Mouse (Mus musculus): ENCODE measurements around the gene Grm8. TPM values are rescaled to one million over a fixed set of nuclear protein-coding genes. Genes with fewer than 3 reads are reported as not detected.

Gene Grm8
- total RNA-seq, 1 experiment: 0.67 TPM

DNA sequence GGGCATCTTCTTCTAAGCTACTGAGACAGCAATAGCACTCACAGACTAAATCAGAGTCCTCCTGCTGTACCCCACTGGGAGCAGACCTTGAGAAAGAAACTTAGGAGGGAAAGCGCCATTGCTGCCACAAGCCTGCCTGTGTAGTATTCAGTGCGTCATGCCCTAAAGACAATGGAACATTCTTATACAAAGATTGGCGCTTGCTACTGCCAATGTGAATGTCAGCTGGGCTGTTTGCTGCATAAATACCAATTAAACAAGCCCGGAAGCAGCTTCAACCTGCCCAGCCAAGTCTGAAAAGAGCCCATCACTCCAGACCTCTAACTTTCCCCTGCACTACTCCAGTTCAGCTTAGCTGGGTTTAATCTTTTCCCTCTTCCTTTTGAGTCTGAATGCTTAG lies 2.9 kb downstream of the Grm8 start:
- H3K4me3 ChIP-seq (ENCODE audit: insufficient read depth in 1 of 2, low read depth in 1 of 2, low read length in 2 of 2, poor library complexity in 1 of 2, severe bottlenecking in 1 of 2): no peak overlapping the region
- no peak overlapping the region for H3K27ac ChIP-seq (ENCODE audit: insufficient read depth, low read depth, low read length, poor library complexity, severe bottlenecking)
- no peaks in the 10 kb centered on the region; a peak in 2 of 4 replicates for H3K4me1 ChIP-seq (ENCODE audit: control insufficient read depth in 2 of 2, insufficient read depth in 2 of 2, low read length in 2 of 2, poor library complexity in 1 of 2)
- no peak for DNase-seq (ENCODE audit: low read depth, low spot score)
- no peaks in the 10 kb centered on the region for H3K9me3 ChIP-seq (ENCODE audit: control insufficient read depth, insufficient read depth, low read depth, low read length)
- TF ChIP-seq MAFK (IDR thresholded peaks at IDR 0.05; ENCODE audit: insufficient read depth, low read depth, low read length) (no peak), CHD2 (IDR thresholded peaks at IDR 0.05; ENCODE audit: low read depth, low read length) (no peak), ZNF384 (IDR thresholded peaks at IDR 0.05; ENCODE audit: low read depth, low read length) (no peak), ZC3H11A (IDR thresholded peaks at IDR 0.05; ENCODE audit: borderline replicate concordance, low read depth, low read length) (no peak), HCFC1 (IDR thresholded peaks at IDR 0.05; ENCODE audit: borderline replicate concordance, insufficient read depth, low read length) (no peak)
- H3K36me3 ChIP-seq (ENCODE audit: control insufficient read depth, insufficient read depth, low read length, poor library complexity, severe bottlenecking): no peaks in the 10 kb centered on the region
- in situ Hi-C loops (cut with MboI; ENCODE audit: low sequenced_read_pairs in 2 of 2, unreplicated experiment in 2 of 2): no loop called here
- no peak overlapping the region for H3K9ac ChIP-seq (ENCODE audit: insufficient read depth, low read depth, low read length, poor library complexity, severe bottlenecking)

DNA sequence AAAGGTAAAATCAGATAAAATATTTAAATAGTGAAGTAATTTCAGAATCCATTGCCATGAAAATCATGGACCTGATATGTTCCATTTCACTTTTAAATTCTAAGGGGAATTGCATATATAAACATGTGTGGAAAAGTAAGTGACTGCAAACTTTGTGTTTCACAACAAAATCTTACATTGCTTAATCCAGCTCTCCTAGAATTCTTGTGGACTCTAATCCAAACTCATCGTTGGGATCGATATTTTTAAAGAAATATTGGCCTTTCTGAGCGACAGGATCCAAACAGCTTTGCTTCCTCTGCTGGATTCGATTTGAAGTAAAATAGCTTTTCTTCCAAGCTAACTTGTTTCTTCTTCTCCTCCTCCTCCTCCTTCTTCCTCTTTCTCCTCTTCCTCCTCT lies 6.1 kb downstream of the Grm8 start:
- Histone ChIP-seq H3K36me3 (ENCODE audit: control insufficient read depth, insufficient read depth, low read length, poor library complexity, severe bottlenecking) (no peaks in the 10 kb centered on the region), H3K4me1 (ENCODE audit: control insufficient read depth in 2 of 2, insufficient read depth in 2 of 2, low read length in 2 of 2, poor library complexity in 1 of 2) (peaks cover 0 to 2% of the 10 kb centered on the region in 2 experiments; a peak in 2 of 4 replicates), H3K4me3 (ENCODE audit: insufficient read depth in 1 of 2, low read depth in 1 of 2, low read length in 2 of 2, poor library complexity in 1 of 2, severe bottlenecking in 1 of 2) (no peak overlapping the region), H3K27ac (ENCODE audit: insufficient read depth, low read depth, low read length, poor library complexity, severe bottlenecking) (no peak overlapping the region), H3K9ac (ENCODE audit: insufficient read depth, low read depth, low read length, poor library complexity, severe bottlenecking) (no peak overlapping the region), H3K9me3 (ENCODE audit: control insufficient read depth, insufficient read depth, low read depth, low read length) (no peaks in the 10 kb centered on the region)
- no peak for DNase-seq (ENCODE audit: low read depth, low spot score)
- TF ChIP-seq HCFC1 (IDR thresholded peaks at IDR 0.05; ENCODE audit: borderline replicate concordance, insufficient read depth, low read length) (no peak), ZNF384 (IDR thresholded peaks at IDR 0.05; ENCODE audit: low read depth, low read length) (no peak), MAFK (IDR thresholded peaks at IDR 0.05; ENCODE audit: insufficient read depth, low read depth, low read length) (no peak), ZC3H11A (IDR thresholded peaks at IDR 0.05; ENCODE audit: borderline replicate concordance, low read depth, low read length) (no peak), CHD2 (IDR thresholded peaks at IDR 0.05; ENCODE audit: low read depth, low read length) (no peak)
- in situ Hi-C loops (cut with MboI; ENCODE audit: low sequenced_read_pairs in 2 of 2, unreplicated experiment in 2 of 2): no loop called here

DNA sequence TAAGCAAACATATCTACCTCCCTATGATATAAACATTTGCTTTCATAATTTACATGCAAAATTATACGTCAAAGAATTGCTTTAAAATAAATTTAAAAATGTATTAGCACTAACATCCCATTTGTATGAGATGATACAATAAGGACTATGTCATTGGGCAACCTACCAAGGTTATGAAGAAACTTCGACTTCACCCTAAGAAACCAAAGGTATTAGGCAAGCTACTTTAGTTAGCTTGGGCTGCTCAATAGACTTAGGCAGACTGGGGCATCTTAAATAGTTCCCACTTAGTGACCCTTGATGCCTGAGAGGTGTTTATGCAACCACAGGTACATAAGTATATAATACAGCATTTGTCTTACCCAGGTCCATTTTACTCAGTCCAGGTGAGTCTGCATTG lies 19.5 kb downstream of the Grm8 start:
- no peak overlapping the region for H3K9ac ChIP-seq (ENCODE audit: insufficient read depth, low read depth, low read length, poor library complexity, severe bottlenecking)
- TF ChIP-seq HCFC1 (IDR thresholded peaks at IDR 0.05; ENCODE audit: borderline replicate concordance, insufficient read depth, low read length): no peak
- no peak for TF ChIP-seq ZC3H11A (IDR thresholded peaks at IDR 0.05; ENCODE audit: borderline replicate concordance, low read depth, low read length)
- no peak for TF ChIP-seq MAFK (IDR thresholded peaks at IDR 0.05; ENCODE audit: insufficient read depth, low read depth, low read length)
- TF ChIP-seq ZNF384 (IDR thresholded peaks at IDR 0.05; ENCODE audit: low read depth, low read length): no peak
- no peak for TF ChIP-seq CHD2 (IDR thresholded peaks at IDR 0.05; ENCODE audit: low read depth, low read length)
- H3K36me3 ChIP-seq (ENCODE audit: control insufficient read depth, insufficient read depth, low read length, poor library complexity, severe bottlenecking): no peaks in the 10 kb centered on the region
- no peak for DNase-seq (ENCODE audit: low read depth, low spot score)
- in situ Hi-C loops (cut with MboI; ENCODE audit: low sequenced_read_pairs in 2 of 2, unreplicated experiment in 2 of 2): no loop called here
- no peak overlapping the region for H3K27ac ChIP-seq (ENCODE audit: insufficient read depth, low read depth, low read length, poor library complexity, severe bottlenecking)
- peaks cover 0 to 2% of the 10 kb centered on the region in 2 experiments; a peak in 1 of 4 replicates for H3K4me1 ChIP-seq (ENCODE audit: control insufficient read depth in 2 of 2, insufficient read depth in 2 of 2, low read length in 2 of 2, poor library complexity in 1 of 2)
- no peak overlapping the region for H3K4me3 ChIP-seq (ENCODE audit: insufficient read depth in 1 of 2, low read depth in 1 of 2, low read length in 2 of 2, poor library complexity in 1 of 2, severe bottlenecking in 1 of 2)
- H3K9me3 ChIP-seq (ENCODE audit: control insufficient read depth, insufficient read depth, low read depth, low read length): no peaks in the 10 kb centered on the region

DNA sequence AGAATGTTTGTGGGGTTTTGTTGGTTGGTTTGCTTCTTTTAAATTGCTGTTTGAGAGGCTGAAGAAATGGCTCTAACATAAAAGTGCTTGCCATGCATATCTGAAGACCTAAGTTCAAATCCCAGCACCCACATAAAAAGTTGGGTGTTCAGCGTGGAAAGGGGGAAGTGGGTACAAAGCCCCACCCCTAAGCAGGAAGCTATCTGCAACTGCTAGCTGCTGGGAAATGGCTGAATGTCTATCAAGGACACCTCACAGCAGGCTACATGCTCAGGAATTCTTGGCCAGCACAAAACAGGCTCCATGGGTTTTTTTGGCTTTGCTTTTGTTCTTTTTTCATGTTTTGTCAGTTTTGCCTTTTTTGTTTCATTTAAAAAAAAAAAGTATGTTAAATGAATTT lies 20.1 kb downstream of the Grm8 start:
- no peak overlapping the region for H3K4me3 ChIP-seq (ENCODE audit: insufficient read depth in 1 of 2, low read depth in 1 of 2, low read length in 2 of 2, poor library complexity in 1 of 2, severe bottlenecking in 1 of 2)
- in situ Hi-C loops (cut with MboI; ENCODE audit: low sequenced_read_pairs in 2 of 2, unreplicated experiment in 2 of 2): no loop called here
- no peak overlapping the region for H3K27ac ChIP-seq (ENCODE audit: insufficient read depth, low read depth, low read length, poor library complexity, severe bottlenecking)
- H3K9me3 ChIP-seq (ENCODE audit: control insufficient read depth, insufficient read depth, low read depth, low read length): no peaks in the 10 kb centered on the region
- TF ChIP-seq HCFC1 (IDR thresholded peaks at IDR 0.05; ENCODE audit: borderline replicate concordance, insufficient read depth, low read length) (no peak), ZNF384 (IDR thresholded peaks at IDR 0.05; ENCODE audit: low read depth, low read length) (no peak), MAFK (IDR thresholded peaks at IDR 0.05; ENCODE audit: insufficient read depth, low read depth, low read length) (no peak), CHD2 (IDR thresholded peaks at IDR 0.05; ENCODE audit: low read depth, low read length) (no peak), ZC3H11A (IDR thresholded peaks at IDR 0.05; ENCODE audit: borderline replicate concordance, low read depth, low read length) (no peak)
- no peak for DNase-seq (ENCODE audit: low read depth, low spot score)
- no peak overlapping the region for H3K9ac ChIP-seq (ENCODE audit: insufficient read depth, low read depth, low read length, poor library complexity, severe bottlenecking)
- H3K36me3 ChIP-seq (ENCODE audit: control insufficient read depth, insufficient read depth, low read length, poor library complexity, severe bottlenecking): no peaks in the 10 kb centered on the region
- peaks cover 0 to 2% of the 10 kb centered on the region in 2 experiments; a peak in 1 of 4 replicates for H3K4me1 ChIP-seq (ENCODE audit: control insufficient read depth in 2 of 2, insufficient read depth in 2 of 2, low read length in 2 of 2, poor library complexity in 1 of 2)

DNA sequence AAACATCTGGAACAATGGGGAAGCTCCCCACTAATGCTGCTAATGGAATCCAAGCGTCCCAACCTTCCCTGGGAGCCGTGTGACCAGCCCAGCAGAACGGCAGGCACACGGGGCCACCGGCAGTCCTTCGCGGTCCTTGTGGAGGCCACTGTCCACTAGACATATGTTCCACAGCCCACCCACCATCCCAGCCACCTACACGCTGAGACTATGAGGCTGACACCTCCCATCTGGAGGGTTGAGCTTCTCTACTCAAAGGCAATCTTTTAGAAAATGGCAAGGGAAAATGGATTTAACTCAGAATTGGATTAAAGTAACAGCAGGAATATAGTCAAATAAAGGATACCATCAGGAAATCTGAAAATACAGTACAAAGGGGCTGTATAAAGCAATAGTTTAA lies 23.4 kb downstream of the Grm8 start:
- Histone ChIP-seq H3K27ac (ENCODE audit: insufficient read depth, low read depth, low read length, poor library complexity, severe bottlenecking) (no peak overlapping the region), H3K36me3 (ENCODE audit: control insufficient read depth, insufficient read depth, low read length, poor library complexity, severe bottlenecking) (no peaks in the 10 kb centered on the region), H3K4me1 (ENCODE audit: control insufficient read depth in 2 of 2, insufficient read depth in 2 of 2, low read length in 2 of 2, poor library complexity in 1 of 2) (peaks cover 0 to 2% of the 10 kb centered on the region in 2 experiments; a peak in 1 of 4 replicates), H3K9me3 (ENCODE audit: control insufficient read depth, insufficient read depth, low read depth, low read length) (no peaks in the 10 kb centered on the region), H3K4me3 (ENCODE audit: insufficient read depth in 1 of 2, low read depth in 1 of 2, low read length in 2 of 2, poor library complexity in 1 of 2, severe bottlenecking in 1 of 2) (no peak overlapping the region), H3K9ac (ENCODE audit: insufficient read depth, low read depth, low read length, poor library complexity, severe bottlenecking) (no peak overlapping the region)
- TF ChIP-seq CHD2 (IDR thresholded peaks at IDR 0.05; ENCODE audit: low read depth, low read length) (no peak), HCFC1 (IDR thresholded peaks at IDR 0.05; ENCODE audit: borderline replicate concordance, insufficient read depth, low read length) (no peak)
- no peak for DNase-seq (ENCODE audit: low read depth, low spot score)
- in situ Hi-C loops (cut with MboI; ENCODE audit: low sequenced_read_pairs in 2 of 2, unreplicated experiment in 2 of 2): no loop called here

All from ES-E14 (cell line).